Mouse (Mus musculus): ENCODE data around the gene Ntm. TPM values are rescaled to one million over a fixed set of nuclear protein-coding genes. Genes with fewer than 3 reads are reported as not detected.
A peak's percentile ranks its signal among the peaks of the same experiment; 100 is the strongest.

The Ntm gene
- polyA plus RNA-seq, 1 experiment from 2014 or later, result 125 TPM

DNA sequence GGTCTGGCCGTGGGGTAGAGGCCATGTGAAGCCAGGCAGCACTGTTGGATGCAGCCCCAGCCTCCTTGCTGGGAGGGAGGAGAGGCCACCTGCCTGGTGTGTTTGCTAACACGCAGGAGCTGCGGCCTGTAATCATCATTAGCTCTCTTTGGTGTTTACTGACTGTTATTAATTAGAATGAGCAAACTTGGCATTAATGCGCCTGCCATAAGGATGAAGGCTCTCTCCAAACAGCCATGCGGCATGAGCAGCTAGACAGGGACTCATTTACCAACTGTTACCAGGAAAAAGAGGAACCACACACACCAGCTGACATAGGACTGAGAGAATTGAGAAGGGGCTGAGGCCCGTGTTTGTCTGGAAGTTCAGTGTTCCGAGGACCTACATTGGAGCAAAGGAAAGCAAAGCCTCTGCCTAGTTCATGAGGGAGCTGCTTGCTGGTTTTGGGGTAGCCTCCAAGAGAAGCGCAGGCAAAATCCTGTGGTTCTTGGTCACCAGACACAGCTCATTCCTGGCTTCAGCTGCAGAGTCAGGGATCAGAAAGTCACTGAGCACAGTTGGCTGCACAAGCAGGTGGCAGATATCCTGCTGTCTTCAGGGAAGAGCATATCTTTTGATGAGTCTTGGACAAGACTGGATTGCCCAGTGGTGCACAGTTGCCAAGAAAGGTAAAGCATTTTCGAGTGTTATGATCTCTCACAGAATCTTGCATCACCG lies 171.6 kb downstream of the Ntm start:
- Histone ChIP-seq H3K9ac (replicated peaks) (no peak overlapping the region), H3K4me1 (replicated peaks) (peaks cover 9% of the 10 kb centered on the region; the same call in 1 of the 2 replicates), H3K27ac (no peak overlapping the region), H3K36me3 (no peaks in the 10 kb centered on the region), H3K27me3 (no peaks in the 10 kb centered on the region), H3K9me3 (no peaks in the 10 kb centered on the region), H3K4me2 (replicated peaks) (no peak overlapping the region), H3K4me3 (replicated peaks) (no peak overlapping the region)
- ATAC-seq, result 0 out of 2 replicates have a peak, but pooled peaks have one; percentile 24
- 65% methylated on average over 10 of the region's 10 CpGs for WGBS

- ATAC-seq, result no peak
- Histone ChIP-seq H3K4me2 (replicated peaks) (no peak overlapping the region), H3K9ac (replicated peaks) (no peak overlapping the region), H3K4me3 (replicated peaks) (no peak overlapping the region), H3K36me3 (no peaks in the 10 kb centered on the region), H3K27me3 (no peaks in the 10 kb centered on the region), H3K27ac (no peak overlapping the region), H3K4me1 (replicated peaks) (peaks cover 7% of the 10 kb centered on the region; the same call in 1 of the 2 replicates), H3K9me3 (no peaks in the 10 kb centered on the region)
- 92% methylated on average over 4 of the region's 4 CpGs for WGBS
These were observed 172.9 kb downstream of the Ntm start for GRCm38 (mm10) chr9:29790017-29790416.

DNA sequence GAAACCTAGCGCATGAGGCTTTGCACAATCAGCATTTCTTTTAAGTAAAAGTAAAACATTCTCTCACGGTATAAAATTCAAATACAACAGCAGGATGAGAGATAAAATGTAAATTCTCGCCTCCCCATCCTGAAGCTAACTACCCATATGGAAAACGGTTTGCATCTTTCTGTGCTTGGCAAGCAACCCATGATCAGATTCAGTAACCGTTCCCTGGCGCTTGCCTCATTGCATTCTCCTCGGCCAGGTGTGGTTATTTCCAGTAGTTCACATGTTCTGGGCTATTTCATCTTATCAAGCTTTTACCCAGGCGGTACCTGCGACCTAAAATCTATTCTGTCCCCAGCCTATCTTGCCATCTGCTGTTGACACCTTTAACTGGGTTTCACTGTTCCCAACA lies 174.1 kb downstream of the Ntm start:
- H3K27me3 ChIP-seq, result no peaks in the 10 kb centered on the region

GRCm38 (mm10) chr9:29787408-29787807 lies 175.5 kb downstream of the Ntm start:
- Histone ChIP-seq H3K4me1 (replicated peaks) (0 out of 2 replicates have a peak, but pooled peaks cover 6% of the 10 kb centered on the region), H3K27ac (no peak overlapping the region), H3K4me3 (replicated peaks) (no peak overlapping the region), H3K4me2 (replicated peaks) (no peak overlapping the region), H3K9me3 (no peaks in the 10 kb centered on the region), H3K36me3 (no peaks in the 10 kb centered on the region), H3K27me3 (no peaks in the 10 kb centered on the region), H3K9ac (replicated peaks) (no peak overlapping the region)
- no peak for ATAC-seq
- 80% methylated on average over 4 of the region's 4 CpGs for WGBS

More for the DNA sequence above, 174.1 kb downstream of the Ntm start:
- Histone ChIP-seq H3K27ac (no peak overlapping the region), H3K4me3 (replicated peaks) (no peak overlapping the region), H3K36me3 (no peaks in the 10 kb centered on the region), H3K4me2 (replicated peaks) (no peak overlapping the region), H3K9me3 (no peaks in the 10 kb centered on the region), H3K4me1 (replicated peaks) (0 out of 2 replicates have a peak, but pooled peaks cover 6% of the 10 kb centered on the region), H3K9ac (replicated peaks) (no peak overlapping the region)
- WGBS, result 95% methylated on average over 9 of the region's 9 CpGs
- no peak for ATAC-seq

GRCm38 (mm10) chr9:29782697-29783096 lies 180.2 kb downstream of the Ntm start:
- Histone ChIP-seq H3K4me1 (replicated peaks) (no peaks in the 10 kb centered on the region), H3K9me3 (no peaks in the 10 kb centered on the region), H3K9ac (replicated peaks) (no peak overlapping the region), H3K36me3 (no peaks in the 10 kb centered on the region), H3K4me3 (replicated peaks) (no peak overlapping the region), H3K27ac (no peak overlapping the region), H3K27me3 (no peaks in the 10 kb centered on the region), H3K4me2 (replicated peaks) (no peak overlapping the region)
- ATAC-seq, result no peak
- WGBS, result 81% methylated on average over 4 of the region's 4 CpGs

- Histone ChIP-seq H3K9me3 (no peaks in the 10 kb centered on the region), H3K27ac (no peak overlapping the region), H3K9ac (replicated peaks) (no peak overlapping the region), H3K4me2 (replicated peaks) (no peak overlapping the region), H3K36me3 (no peaks in the 10 kb centered on the region), H3K4me1 (replicated peaks) (no peaks in the 10 kb centered on the region), H3K4me3 (replicated peaks) (no peak overlapping the region), H3K27me3 (no peaks in the 10 kb centered on the region)
- WGBS, result 82% methylated on average over 7 of the region's 7 CpGs
- ATAC-seq, result no peak
These were observed 183.2 kb downstream of the Ntm start for GRCm38 (mm10) chr9:29779739-29780138.

GRCm38 (mm10) chr9:29776951-29777350 lies 186.0 kb downstream of the Ntm start:
- Histone ChIP-seq H3K9me3 (no peaks in the 10 kb centered on the region), H3K9ac (replicated peaks) (no peak overlapping the region), H3K4me3 (replicated peaks) (no peak overlapping the region), H3K27me3 (no peaks in the 10 kb centered on the region), H3K4me2 (replicated peaks) (no peak overlapping the region), H3K36me3 (no peaks in the 10 kb centered on the region), H3K27ac (no peak overlapping the region), H3K4me1 (replicated peaks) (peaks cover 18% of the 10 kb centered on the region)
- no peak for ATAC-seq
- 89% methylated on average over 3 of the region's 3 CpGs for WGBS

- H3K4me3 ChIP-seq (replicated peaks), result no peak overlapping the region
- 88% methylated on average over 4 of the region's 4 CpGs for WGBS
- no peak overlapping the region for H3K9ac ChIP-seq (replicated peaks)
- no peak overlapping the region for H3K4me2 ChIP-seq (replicated peaks)
- H3K27ac ChIP-seq, result no peak overlapping the region
- no peak for ATAC-seq
- H3K4me1 ChIP-seq (replicated peaks), result peaks cover 22% of the 10 kb centered on the region
- no peaks in the 10 kb centered on the region for H3K36me3 ChIP-seq
- H3K27me3 ChIP-seq, result no peaks in the 10 kb centered on the region
- no peaks in the 10 kb centered on the region for H3K9me3 ChIP-seq
These were observed 186.4 kb downstream of the Ntm start for GRCm38 (mm10) chr9:29776542-29776941.

DNA sequence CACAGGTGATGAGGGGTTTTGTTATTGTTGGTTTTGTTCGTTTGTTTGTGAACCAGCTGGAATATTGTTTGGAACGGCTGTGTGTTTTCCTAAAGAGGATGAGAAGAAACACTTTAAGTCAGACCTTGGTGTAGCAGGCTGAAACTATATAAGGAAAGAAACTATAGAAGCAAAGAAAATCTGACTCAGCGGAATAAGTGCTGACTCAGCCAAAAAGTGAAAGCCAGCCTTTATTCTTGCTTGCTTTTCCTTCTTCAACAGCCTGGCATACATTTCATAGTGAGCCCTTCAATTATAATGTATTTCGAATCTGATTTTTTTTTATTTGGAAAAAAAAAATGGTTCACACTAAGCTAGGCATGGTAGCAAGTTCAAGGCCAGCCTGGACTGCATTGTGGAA lies 186.9 kb downstream of the Ntm start:
- no peaks in the 10 kb centered on the region for H3K9me3 ChIP-seq
- no peak overlapping the region for H3K4me3 ChIP-seq (replicated peaks)
- 86% methylated on average over 4 of the region's 4 CpGs for WGBS
- H3K27me3 ChIP-seq, result no peaks in the 10 kb centered on the region
- no peak overlapping the region for H3K27ac ChIP-seq
- no peak for ATAC-seq
- H3K4me1 ChIP-seq (replicated peaks), result peaks cover 27% of the 10 kb centered on the region
- no peaks in the 10 kb centered on the region for H3K36me3 ChIP-seq
- H3K9ac ChIP-seq (replicated peaks), result no peak overlapping the region
- H3K4me2 ChIP-seq (replicated peaks), result no peak overlapping the region

DNA sequence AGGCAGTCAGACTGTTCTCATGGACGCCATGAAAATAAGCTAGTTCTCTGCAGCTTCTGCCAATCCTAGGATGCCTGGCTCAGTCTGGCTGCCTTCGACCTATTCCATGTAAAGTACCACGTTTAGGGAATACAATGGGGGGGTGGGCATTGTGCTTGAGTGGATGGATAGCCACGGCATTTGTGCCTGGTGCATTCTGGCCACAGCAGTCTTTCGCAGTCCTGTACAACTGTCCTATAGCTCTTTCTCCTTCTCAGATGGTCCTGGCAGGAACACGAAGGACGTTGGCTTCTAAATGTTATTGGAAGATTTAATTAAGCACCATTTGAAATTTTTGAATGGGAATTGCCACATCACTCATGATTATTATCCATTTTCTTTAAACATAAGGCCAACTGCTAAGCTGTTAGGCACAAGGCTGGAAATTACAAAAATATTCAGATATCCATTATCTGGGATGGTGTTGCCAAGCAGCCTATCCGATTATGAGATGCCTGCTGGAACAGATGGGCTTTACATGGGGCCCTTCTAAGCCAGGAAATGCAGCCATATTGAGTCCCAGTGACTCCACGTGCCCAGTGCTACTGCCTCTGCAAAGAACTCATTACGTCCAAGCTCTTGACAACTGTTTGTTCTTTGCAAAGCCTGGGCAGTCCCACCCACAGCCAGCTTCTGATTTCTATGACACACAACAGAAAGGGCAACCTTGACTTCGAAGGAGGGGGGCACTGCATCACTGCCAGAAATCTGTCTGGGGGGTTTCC lies 190.1 kb downstream of the Ntm start:
- WGBS, result 65% methylated on average over 11 of the region's 11 CpGs
- Histone ChIP-seq H3K36me3 (no peaks in the 10 kb centered on the region), H3K4me2 (replicated peaks) (no peak overlapping the region), H3K4me3 (replicated peaks) (no peak overlapping the region), H3K27ac (peak overlapping the region; percentile 44), H3K27me3 (no peaks in the 10 kb centered on the region), H3K9me3 (no peaks in the 10 kb centered on the region), H3K9ac (replicated peaks) (no peak overlapping the region), H3K4me1 (replicated peaks) (peaks cover 35% of the 10 kb centered on the region)
- ATAC-seq, result peak; percentile 71

DNA sequence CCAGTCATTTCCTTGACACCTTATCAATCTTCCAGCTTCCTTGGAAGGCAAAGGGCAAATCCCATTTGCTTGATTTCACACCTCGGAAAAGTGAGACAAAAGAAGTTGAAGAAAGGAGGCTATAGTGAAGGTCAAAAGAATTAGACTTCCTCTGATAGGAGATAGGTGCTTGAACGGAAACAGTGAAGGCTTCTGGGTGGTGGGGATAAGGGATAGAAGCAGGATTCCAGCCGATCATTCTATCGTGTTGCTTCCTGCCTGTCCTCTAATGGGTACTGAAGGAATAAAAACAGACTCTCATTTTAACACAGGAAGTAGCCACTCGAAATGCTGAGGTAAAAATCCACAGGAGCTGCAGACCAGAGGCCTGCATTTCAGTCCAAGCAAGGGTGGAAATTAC lies 191.1 kb downstream of the Ntm start:
- Histone ChIP-seq H3K9ac (replicated peaks) (no peak overlapping the region), H3K4me2 (replicated peaks) (no peak overlapping the region), H3K4me1 (replicated peaks) (peaks cover 41% of the 10 kb centered on the region), H3K9me3 (no peaks in the 10 kb centered on the region), H3K36me3 (no peaks in the 10 kb centered on the region), H3K27me3 (no peaks in the 10 kb centered on the region), H3K4me3 (replicated peaks) (no peak overlapping the region), H3K27ac (peak overlapping the region; percentile 65)
- 49% methylated on average over 5 of the region's 5 CpGs for WGBS
- no peak for ATAC-seq

GRCm38 (mm10) chr9:29771071-29771785 lies 191.7 kb downstream of the Ntm start:
- H3K9ac ChIP-seq (replicated peaks), result no peak overlapping the region
- H3K27ac ChIP-seq, result peak overlapping the region; percentile 65
- H3K4me1 ChIP-seq (replicated peaks), result peaks cover 47% of the 10 kb centered on the region
- H3K4me3 ChIP-seq (replicated peaks), result no peak overlapping the region
- peak; percentile 35 for ATAC-seq
- no peaks in the 10 kb centered on the region for H3K36me3 ChIP-seq
- H3K4me2 ChIP-seq (replicated peaks), result no peak overlapping the region
- WGBS, result 68% methylated on average over 23 of the region's 23 CpGs
- H3K27me3 ChIP-seq, result no peaks in the 10 kb centered on the region
- H3K9me3 ChIP-seq, result no peaks in the 10 kb centered on the region
